ENCODE assay signal across 19 mouse cellular contexts in the genomic region with DNA sequence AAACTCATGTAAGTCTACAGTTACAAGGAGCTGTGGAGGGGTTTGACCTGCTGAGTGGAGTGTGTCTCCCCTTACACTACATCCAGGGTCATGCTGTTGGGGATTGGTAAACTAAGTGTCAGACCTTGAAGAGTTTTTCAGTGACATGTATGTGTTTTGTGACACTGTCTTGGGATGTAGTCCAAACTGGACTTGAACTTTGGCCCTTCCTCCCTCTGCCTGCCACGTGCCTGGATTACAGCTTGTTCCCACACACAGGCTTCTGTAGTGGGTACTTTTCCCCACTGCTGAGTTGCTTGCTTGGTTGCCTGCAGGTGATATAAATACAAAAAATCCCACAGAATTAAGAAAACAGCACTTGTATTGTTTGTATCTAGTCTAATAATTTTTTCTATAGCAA. TPM values are rescaled to one million over a fixed set of nuclear protein-coding genes. Genes with fewer than 3 reads are reported as not detected.
DNase-seq lines count a peak whose midpoint lies in the region; ATAC-seq lines count a peak whose summit lies in the region.
"Had no signal": no experiment of that assay in that cellular context is flagged by ENCODE, and none has a peak within 500 bp of the region (broad histone marks: within the 10 kb centered on the region; RNA-seq: fewer than 3 reads in every experiment).

No protein-coding gene starts in this region.

- peaks cover 2% of the 10 kb centered on the region; the same call in 1 of the 2 replicates for H3K4me1 ChIP-seq in liver, embryonic 16.5 days (ENCODE audit: control insufficient read depth, low read depth, low read length)
- H3K4me1 ChIP-seq in liver, embryonic 12.5 days = peaks cover 3% of the 10 kb centered on the region; the same call in 1 of the 2 replicates
- H3K4me1 ChIP-seq in intestine, embryonic 15.5 days (replicated peaks) = no peaks in the 10 kb centered on the region
- H3K4me1 ChIP-seq: embryonic facial prominence, embryonic 15.5 days; hindbrain, embryonic 15.5 days; lung, embryonic 15.5 days; midbrain, embryonic 13.5 days; neural tube, embryonic 12.5 days had no signal

- peak; percentile 25 to 47 for DNase-seq in adrenal gland, postnatal 36 days
- DNase-seq in adrenal gland, adult 8-10 months = no peak
- DNase-seq in kidney, postnatal 25 days = peak; percentile 75 to 85
- no peak for DNase-seq in heart, postnatal 25 days (ENCODE audit: low spot score)
- no peak for DNase-seq in right cerebral cortex, adult 2 months (ENCODE audit: low spot score in 2 of 2)
- DNase-seq: cerebellum, adult 2 months; cerebellum, postnatal 36 days; heart, adult 18-20 months; heart, postnatal 4 days; thymus, postnatal 25 days had no signal

- H3K9ac ChIP-seq in liver, embryonic 16.5 days (ENCODE audit: low read depth, low read length) = no peak overlapping the region
- no peak overlapping the region for H3K9ac ChIP-seq in liver, embryonic 12.5 days
- no peak overlapping the region for H3K9ac ChIP-seq in intestine, embryonic 15.5 days
- H3K9ac ChIP-seq: embryonic facial prominence, embryonic 15.5 days; hindbrain, embryonic 15.5 days; lung, embryonic 15.5 days; midbrain, embryonic 13.5 days; neural tube, embryonic 12.5 days had no signal

- no peak overlapping the region for H3K27ac ChIP-seq in liver, embryonic 16.5 days (ENCODE audit: low read length)
- H3K27ac ChIP-seq in liver, embryonic 12.5 days = no peak overlapping the region
- no peak overlapping the region for H3K27ac ChIP-seq in intestine, embryonic 15.5 days
- H3K27ac ChIP-seq: embryonic facial prominence, embryonic 15.5 days; hindbrain, embryonic 15.5 days; lung, embryonic 15.5 days; midbrain, embryonic 13.5 days; neural tube, embryonic 12.5 days had no signal

- H3K4me3 ChIP-seq in liver, embryonic 16.5 days (ENCODE audit: low read depth, low read length) = no peak overlapping the region
- H3K4me3 ChIP-seq in liver, embryonic 12.5 days = no peak overlapping the region
- H3K4me3 ChIP-seq in intestine, embryonic 15.5 days (replicated peaks) = no peak overlapping the region
- H3K4me3 ChIP-seq: embryonic facial prominence, embryonic 15.5 days; hindbrain, embryonic 15.5 days; lung, embryonic 15.5 days; midbrain, embryonic 13.5 days; neural tube, embryonic 12.5 days had no signal

- H3K36me3 ChIP-seq in liver, embryonic 16.5 days (ENCODE audit: control insufficient read depth, insufficient read depth) = peaks cover 37% of the 10 kb centered on the region
- peaks cover 94% of the 10 kb centered on the region for H3K36me3 ChIP-seq in liver, embryonic 12.5 days
- H3K36me3 ChIP-seq in intestine, embryonic 15.5 days = peaks cover 39% of the 10 kb centered on the region

- peak; percentile 60 for ATAC-seq in liver, embryonic 16.5 days (ENCODE audit: low read depth)
- no peak for ATAC-seq in liver, embryonic 12.5 days
- peak; percentile 67 for ATAC-seq in intestine, embryonic 15.5 days
- ATAC-seq: midbrain, embryonic 13.5 days had no signal

- H3K27me3 ChIP-seq in liver, embryonic 16.5 days (ENCODE audit: control insufficient read depth, insufficient read depth, low read depth, low read length) = no peaks in the 10 kb centered on the region
- no peaks in the 10 kb centered on the region for H3K27me3 ChIP-seq in liver, embryonic 12.5 days (replicated peaks)
- H3K27me3 ChIP-seq in intestine, embryonic 15.5 days (replicated peaks) = no peaks in the 10 kb centered on the region
- H3K27me3 ChIP-seq: CH12.LX; embryonic facial prominence, embryonic 15.5 days; hindbrain, embryonic 15.5 days; lung, embryonic 15.5 days; midbrain, embryonic 13.5 days; neural tube, embryonic 12.5 days had no signal

- H3K9me3 ChIP-seq in liver, embryonic 16.5 days (replicated peaks; ENCODE audit: control insufficient read depth, low read length) = no peaks in the 10 kb centered on the region
- H3K9me3 ChIP-seq in liver, embryonic 12.5 days (replicated peaks) = no peaks in the 10 kb centered on the region
- H3K9me3 ChIP-seq in intestine, embryonic 15.5 days = no peaks in the 10 kb centered on the region
- H3K9me3 ChIP-seq: embryonic facial prominence, embryonic 15.5 days; hindbrain, embryonic 15.5 days; lung, embryonic 15.5 days; midbrain, embryonic 13.5 days; neural tube, embryonic 12.5 days had no signal

- WGBS in liver, embryonic 16.5 days (ENCODE audit: insufficient replicate concordance) = 81% methylated on average over 1 of the region's 1 CpGs
- WGBS in liver, embryonic 12.5 days (ENCODE audit: insufficient replicate concordance) = 82% methylated on average over 1 of the region's 1 CpGs
- WGBS in intestine, embryonic 15.5 days = 68% methylated on average over 1 of the region's 1 CpGs

- no peak overlapping the region for H3K4me2 ChIP-seq in liver, embryonic 16.5 days (ENCODE audit: low read depth, low read length)
- H3K4me2 ChIP-seq in liver, embryonic 12.5 days = no peak overlapping the region
- no peak overlapping the region for H3K4me2 ChIP-seq in intestine, embryonic 15.5 days (replicated peaks)
- H3K4me2 ChIP-seq: embryonic facial prominence, embryonic 15.5 days; hindbrain, embryonic 15.5 days; lung, embryonic 15.5 days; midbrain, embryonic 13.5 days; neural tube, embryonic 12.5 days had no signal

- intact Hi-C loops in heart, postnatal 25 days (cut with DNase I) = no loop called here

RNA-seq across cellular contexts. Expression of a gene that starts 31.7 kb away (rescaled TPM):
- 100 to 1,000 TPM; 239 to 242 TPM for total RNA-seq in adrenal gland, postnatal 36 days (2021)
- total RNA-seq in adrenal gland, adult 8-10 months (2022) = 100 to 1,000 TPM; 196 to 232 (median 214) TPM
- polyA plus RNA-seq in liver, embryonic 16.5 days (2015; fragmentation: Nextera tagmentation; extraction: Ambion mirVana) = 163 and 178 TPM in 2 replicates
- polyA plus RNA-seq in liver, embryonic 12.5 days (2016; fragmentation: Nextera tagmentation; extraction: Ambion mirVana) = 282 and 290 TPM in 2 replicates
- polyA plus RNA-seq in intestine, embryonic 15.5 days (2015; fragmentation: Nextera tagmentation; extraction: Ambion mirVana) = 413 and 421 TPM in 2 replicates
- total RNA-seq in heart, postnatal 25 days (2021) = 100 to 1,000 TPM; 150 to 157 TPM

Comparison
In these comparisons a context has a peak if more than half of its experiments do, and no peak if none do; other contexts are left out.
1. DNase-seq: peak in adrenal gland, postnatal 36 days (2 of 2) and kidney, postnatal 25 days (2 of 2); none in adrenal gland, adult 8-10 months (single experiment), heart, postnatal 25 days (single experiment) and right cerebral cortex, adult 2 months (0 of 2).